Mouse (Mus musculus) A20 (cell line): Measurements from ENCODE around the gene Tuba1a.
"Not testable (repeated sequence)": the region's sequence is repeated elsewhere in the genome, so short reads cannot be mapped to it uniquely, and the experiment has no call there.

Experiments used
- DNase-seq: peaks from one replicate; pipeline ENCODE4 v3.0.0-alpha.2; 2011; ENCODE audit warnings: low read depth, low spot score

The Tuba1a gene

GRCm38 (mm10) chr15:98928598-98929240 lies 24.8 kb downstream of the Tuba1a start:
- no peak for DNase-seq

- no peak for DNase-seq
These were observed 25.9 kb downstream of the Tuba1a start for GRCm38 (mm10) chr15:98927566-98927965.

- no peak for DNase-seq
These were observed 28.8 kb downstream of the Tuba1a start for GRCm38 (mm10) chr15:98924682-98925081.

GRCm38 (mm10) chr15:98923031-98923537 lies 30.4 kb downstream of the Tuba1a start:
- no peak for DNase-seq

DNA sequence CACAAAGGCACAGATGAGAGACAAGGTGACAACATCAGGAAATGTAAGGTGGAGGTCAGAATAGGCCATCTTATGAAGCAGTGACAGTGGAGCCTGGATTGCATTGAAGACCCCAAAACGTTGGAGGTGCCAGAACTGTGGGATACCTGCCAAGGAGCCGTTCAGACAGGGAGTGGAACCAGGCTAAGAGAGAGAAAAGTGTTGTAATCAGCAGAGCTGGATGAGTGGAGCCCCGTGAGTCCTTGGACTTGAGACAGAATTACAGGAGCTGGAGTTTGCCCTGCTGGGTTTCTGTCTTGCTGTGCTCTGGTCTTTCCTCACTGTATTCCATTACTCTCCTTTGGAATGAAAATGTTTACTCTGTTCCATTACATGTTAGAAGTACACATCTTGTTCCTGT lies 30.9 kb downstream of the Tuba1a start:
- no peak for DNase-seq

GRCm38 (mm10) chr15:98921510-98921909 lies 32.0 kb downstream of the Tuba1a start:
- DNase-seq = no peak

- not testable (repeated sequence) for DNase-seq
These were observed 35.0 kb downstream of the Tuba1a start for GRCm38 (mm10) chr15:98918499-98918895.

DNA sequence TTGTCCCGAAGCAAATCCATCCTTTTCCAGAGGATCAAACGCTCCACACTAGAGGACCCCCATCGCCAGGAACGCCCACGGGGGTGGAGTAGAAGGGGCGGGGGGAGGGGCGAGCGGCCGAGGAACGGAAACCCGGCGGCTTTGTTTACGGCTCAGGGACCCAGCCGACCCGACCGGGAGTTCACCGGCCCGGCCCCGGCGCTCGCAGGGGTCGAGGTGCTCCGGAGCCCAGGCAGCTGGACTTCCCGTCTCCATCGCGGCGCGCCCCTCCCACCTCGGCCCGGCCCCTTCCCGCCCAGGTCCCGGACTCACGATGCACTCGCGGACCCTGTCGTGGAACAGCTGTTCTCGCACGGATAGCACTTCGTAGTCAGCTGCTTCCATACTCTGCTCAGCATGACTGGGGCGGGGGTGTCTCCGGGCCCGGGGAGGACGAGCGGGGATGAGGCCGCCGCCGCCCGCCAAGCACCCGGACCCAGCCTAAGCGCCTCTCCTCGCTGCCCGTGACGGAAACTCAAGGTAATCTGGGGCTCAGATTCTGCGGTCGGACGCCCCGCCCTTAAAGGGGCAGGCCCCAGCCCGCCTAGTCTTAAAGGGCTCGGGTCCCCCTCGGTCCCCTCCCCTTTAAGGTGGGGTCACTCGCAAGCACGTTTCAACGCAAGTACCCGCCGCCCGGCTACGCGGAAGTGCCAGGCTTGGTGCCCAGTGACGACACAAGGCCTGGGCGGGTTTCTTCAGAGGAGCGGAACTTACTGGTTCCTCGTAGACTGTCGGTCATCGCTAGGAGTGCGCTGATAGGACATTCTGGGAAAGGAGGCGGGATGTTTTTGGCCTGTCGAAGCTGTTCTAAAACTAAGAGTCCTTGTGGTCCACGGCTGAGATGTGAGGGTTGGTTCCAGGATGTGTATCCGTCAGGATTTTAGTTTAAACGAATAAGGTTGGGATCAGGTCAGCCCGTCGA lies 35.7 kb downstream of the Tuba1a start, which contains the start of gene Lmbr1l:
Gene Lmbr1l, minus strand, starts transcription at position 694 of the 961 bp plus-strand sequence.
- DNase-seq = peak; percentile 100

GRCm38 (mm10) chr15:98917091-98917490 lies 36.4 kb downstream of the Tuba1a start:
- DNase-seq = no peak

GRCm38 (mm10) chr15:98916016-98916415 lies 37.5 kb downstream of the Tuba1a start:
- DNase-seq = no peak

GRCm38 (mm10) chr15:98914903-98915302 lies 38.6 kb downstream of the Tuba1a start:
- DNase-seq = no peak

DNA sequence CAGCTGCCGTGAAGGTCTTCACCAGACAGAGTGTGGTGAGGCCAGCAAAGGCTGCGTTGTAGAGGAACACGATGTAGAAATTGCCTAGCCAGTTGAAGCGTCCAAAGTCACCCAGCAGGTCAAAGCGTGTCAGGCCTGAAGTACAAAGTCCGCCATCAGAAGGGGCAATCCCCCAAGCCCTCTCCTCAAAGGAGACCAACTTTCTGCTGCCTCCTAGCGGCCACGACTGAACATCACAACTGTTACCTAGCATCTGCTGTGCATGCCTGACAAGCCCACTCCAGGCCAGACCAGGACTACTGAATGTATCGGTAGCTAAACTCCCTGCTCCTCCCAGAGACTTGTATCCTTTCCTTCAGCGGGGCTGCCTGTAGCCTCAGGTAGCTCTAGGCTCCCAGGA lies 48.8 kb downstream of the Tuba1a start:
- peak; percentile 52 for DNase-seq

DNA sequence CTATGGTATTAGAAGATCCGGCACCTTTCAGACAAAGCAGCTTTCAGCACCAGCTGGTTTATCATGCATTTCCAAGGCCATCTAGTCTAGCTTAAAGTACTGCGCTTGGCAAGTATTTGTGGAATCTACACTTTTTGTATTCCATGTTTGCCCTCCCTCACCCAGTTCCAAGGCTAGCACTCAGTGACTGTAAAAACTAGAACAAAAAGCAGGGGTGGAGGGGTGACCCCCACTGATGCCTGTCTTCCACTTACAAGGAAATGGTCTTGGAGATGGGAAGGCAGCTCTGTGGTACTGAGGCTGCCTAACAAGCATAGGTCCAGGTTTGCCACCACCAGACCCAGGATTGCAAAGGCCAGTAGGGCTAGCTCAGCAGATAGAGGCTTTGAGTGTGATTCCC lies 50.9 kb downstream of the Tuba1a start:
- no peak for DNase-seq

DNA sequence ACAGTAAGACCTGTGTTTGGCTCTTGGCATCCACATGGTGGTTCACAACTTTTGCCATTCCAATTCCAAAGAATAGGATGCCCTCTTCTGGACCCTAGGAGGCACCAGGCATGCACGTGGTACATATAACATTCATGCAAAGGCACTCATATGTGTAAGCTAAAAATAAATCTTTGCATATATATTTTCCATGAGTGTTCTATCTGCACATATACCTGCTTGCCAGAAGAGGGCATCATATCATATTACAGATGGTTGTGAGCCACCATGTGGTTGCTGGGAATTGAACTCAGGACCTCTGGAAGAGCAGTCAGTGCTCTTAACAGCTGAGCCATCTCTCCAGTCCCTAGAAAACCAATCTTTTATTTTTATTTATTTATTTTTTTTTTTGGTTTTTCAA lies 52.0 kb downstream of the Tuba1a start:
- DNase-seq = no peak
